In genomic region chr14:120406820-120407219, GRCm38 (mm10) we compare ENCODE assay signal across 8 mouse cellular contexts.
DNase-seq lines count a peak whose midpoint lies in the region; ATAC-seq and TF ChIP-seq lines count a peak whose summit lies in the region.

No protein-coding gene starts in this region.

- no peak for DNase-seq in heart, embryonic 10.5 days (ENCODE audit: low spot score)
- DNase-seq in intestine, embryonic 14.5 days (ENCODE audit: low spot score), result no peak
- DNase-seq in lung, embryonic 14.5 days, result peak; percentile 68
- DNase-seq in stomach, postnatal 0 days (ENCODE audit: low spot score), result peak; percentile 84
- DNase-seq in right cerebral cortex, postnatal 10 days (ENCODE audit: low spot score in 2 of 2), result no peak
- DNase-seq in gastrocnemius, postnatal 14 days, result no peak

- H3K36me3 ChIP-seq in heart, embryonic 13.5 days, result peaks cover 87% of the 10 kb centered on the region
- peaks cover 49% of the 10 kb centered on the region for H3K36me3 ChIP-seq in heart, embryonic 10.5 days
- peaks cover 63% of the 10 kb centered on the region for H3K36me3 ChIP-seq in intestine, embryonic 14.5 days (ENCODE audit: control insufficient read depth, insufficient read depth, low read length)
- H3K36me3 ChIP-seq in lung, embryonic 14.5 days (ENCODE audit: insufficient read depth), result peaks cover 57% of the 10 kb centered on the region
- H3K36me3 ChIP-seq in stomach, postnatal 0 days (ENCODE audit: control insufficient read depth, insufficient read depth, low read length), result peaks cover 5% of the 10 kb centered on the region

- no peak for TF ChIP-seq CTCF in lung, embryonic 14.5 days (IDR thresholded peaks at IDR 0.05; ENCODE audit: low read depth)
- no peak for TF ChIP-seq CTCF in stomach, postnatal 0 days (IDR thresholded peaks at IDR 0.05; ENCODE audit: low read depth)

- no peak for ATAC-seq in heart, embryonic 13.5 days (ENCODE audit: extremely low read depth, insufficient number of reproducible peaks, low FRiP score, low TSS enrichment)
- ATAC-seq in intestine, embryonic 14.5 days (replicated peaks; ENCODE audit: low FRiP score, low TSS enrichment, low read depth), result peak; percentile 83
- ATAC-seq in lung, embryonic 14.5 days (ENCODE audit: insufficient read depth), result peak; percentile 54
- peak; percentile 94 for ATAC-seq in stomach, postnatal 0 days (ENCODE audit: low FRiP score, low TSS enrichment)
- no peak for ATAC-seq in erythroid progenitor cell, adult 5-6 weeks (replicated peaks; ENCODE audit: low FRiP score, poor library complexity, severe bottlenecking)

- WGBS in heart, embryonic 13.5 days, result 53% methylated on average over 8 of the region's 8 CpGs
- 70% methylated on average over 8 of the region's 8 CpGs for WGBS in heart, embryonic 10.5 days
- 60% methylated on average over 8 of the region's 8 CpGs for WGBS in intestine, embryonic 14.5 days
- 48% methylated on average over 8 of the region's 8 CpGs for WGBS in lung, embryonic 14.5 days
- 34% methylated on average over 8 of the region's 8 CpGs for WGBS in stomach, postnatal 0 days

- no peak for TF ChIP-seq EP300 in stomach, postnatal 0 days (optimal IDR thresholded peaks at IDR 0.05)

- peaks cover 15% of the 10 kb centered on the region for H3K4me1 ChIP-seq in heart, embryonic 13.5 days
- H3K4me1 ChIP-seq in heart, embryonic 10.5 days, result peaks cover 9% of the 10 kb centered on the region; the same call in 1 of the 2 replicates
- H3K4me1 ChIP-seq in intestine, embryonic 14.5 days (replicated peaks; ENCODE audit: control insufficient read depth, insufficient read depth, low read length), result no peaks in the 10 kb centered on the region
- H3K4me1 ChIP-seq in lung, embryonic 14.5 days (ENCODE audit: insufficient read depth), result no peaks in the 10 kb centered on the region
- H3K4me1 ChIP-seq in stomach, postnatal 0 days (replicated peaks; ENCODE audit: control insufficient read depth, insufficient read depth), result 0 out of 2 replicates have a peak, but pooled peaks cover 3% of the 10 kb centered on the region

- no peaks in the 10 kb centered on the region for H3K27me3 ChIP-seq in heart, embryonic 13.5 days (replicated peaks)
- no peaks in the 10 kb centered on the region for H3K27me3 ChIP-seq in heart, embryonic 10.5 days (ENCODE audit: insufficient read depth, poor library complexity, severe bottlenecking)
- no peaks in the 10 kb centered on the region for H3K27me3 ChIP-seq in intestine, embryonic 14.5 days (replicated peaks; ENCODE audit: control insufficient read depth, insufficient read depth, low read length)
- H3K27me3 ChIP-seq in lung, embryonic 14.5 days (ENCODE audit: insufficient read depth, low read length), result no peaks in the 10 kb centered on the region
- no peaks in the 10 kb centered on the region for H3K27me3 ChIP-seq in stomach, postnatal 0 days (ENCODE audit: control insufficient read depth, insufficient read depth, low read length)

- no peak overlapping the region for H3K9ac ChIP-seq in heart, embryonic 13.5 days
- no peak overlapping the region for H3K9ac ChIP-seq in intestine, embryonic 14.5 days (ENCODE audit: low read length)
- no peak overlapping the region; the same call in 1 of the 2 replicates for H3K9ac ChIP-seq in lung, embryonic 14.5 days
- H3K9ac ChIP-seq in stomach, postnatal 0 days (ENCODE audit: low read length), result no peak overlapping the region

- H3K9me3 ChIP-seq in heart, embryonic 13.5 days, result no peaks in the 10 kb centered on the region
- no peaks in the 10 kb centered on the region for H3K9me3 ChIP-seq in heart, embryonic 10.5 days
- no peaks in the 10 kb centered on the region for H3K9me3 ChIP-seq in intestine, embryonic 14.5 days (ENCODE audit: control insufficient read depth, low read length)
- no peaks in the 10 kb centered on the region for H3K9me3 ChIP-seq in lung, embryonic 14.5 days (ENCODE audit: low read depth, low read length)
- no peaks in the 10 kb centered on the region for H3K9me3 ChIP-seq in stomach, postnatal 0 days (ENCODE audit: control insufficient read depth, low read length)

- no peak overlapping the region for H3K4me2 ChIP-seq in heart, embryonic 13.5 days
- H3K4me2 ChIP-seq in intestine, embryonic 14.5 days (ENCODE audit: low read length), result no peak overlapping the region
- no peak overlapping the region for H3K4me2 ChIP-seq in lung, embryonic 14.5 days
- no peak overlapping the region for H3K4me2 ChIP-seq in stomach, postnatal 0 days (replicated peaks; ENCODE audit: low read depth)

- H3K27ac ChIP-seq in heart, embryonic 13.5 days (replicated peaks), result 0 out of 2 replicates have a peak overlapping the region, but pooled peaks have one; percentile 53
- H3K27ac ChIP-seq in heart, embryonic 10.5 days, result no peak overlapping the region
- H3K27ac ChIP-seq in intestine, embryonic 14.5 days (ENCODE audit: low read depth), result peak overlapping the region; percentile 39; the same call in 1 of the 2 replicates
- no peak overlapping the region; the same call in 1 of the 2 replicates for H3K27ac ChIP-seq in lung, embryonic 14.5 days (ENCODE audit: low read depth)
- H3K27ac ChIP-seq in stomach, postnatal 0 days (replicated peaks), result peak overlapping the region; percentile 86

- no peak overlapping the region for H3K4me3 ChIP-seq in heart, embryonic 13.5 days
- H3K4me3 ChIP-seq in heart, embryonic 10.5 days, result no peak overlapping the region
- no peak overlapping the region for H3K4me3 ChIP-seq in intestine, embryonic 14.5 days (ENCODE audit: low read depth, low read length)
- H3K4me3 ChIP-seq in lung, embryonic 14.5 days (ENCODE audit: low read depth, low read length), result no peak overlapping the region
- H3K4me3 ChIP-seq in stomach, postnatal 0 days (ENCODE audit: low read depth, low read length), result no peak overlapping the region

- intact Hi-C loops in gastrocnemius, postnatal 14 days (cut with DNase I; ENCODE audit: low total_unique reads), result loop anchor here (10.0 kb wide), 1 partner anchor 332 kb away; no protein-coding TSS in a partner anchor

Comparison
In these comparisons a context has a peak if more than half of its experiments do, and no peak if none do; other contexts are left out.
1. H3K27ac ChIP-seq: peak in heart, embryonic 13.5 days (single experiment), intestine, embryonic 14.5 days (single experiment) and stomach, postnatal 0 days (single experiment); none in heart, embryonic 10.5 days (single experiment) and lung, embryonic 14.5 days (single experiment).
2. ATAC-seq: peak in intestine, embryonic 14.5 days (single experiment), lung, embryonic 14.5 days (single experiment) and stomach, postnatal 0 days (single experiment); none in heart, embryonic 13.5 days (single experiment) and erythroid progenitor cell, adult 5-6 weeks (single experiment).
3. DNase-seq: peak in lung, embryonic 14.5 days (single experiment) and stomach, postnatal 0 days (single experiment); none in heart, embryonic 10.5 days (single experiment), intestine, embryonic 14.5 days (single experiment), right cerebral cortex, postnatal 10 days (0 of 2) and gastrocnemius, postnatal 14 days (single experiment).